Mouse (Mus musculus) testis, adult 2 months (tissue): ENCODE measurements around the gene Pxmp2.

Experiments
- CTCF ChIP-seq: fragments of 200-500 bp; IDR thresholded peaks from 2 replicates; pipeline ENCODE4 v1.5.1; 2012; ENCODE audit warnings: low read depth, mild to moderate bottlenecking, inconsistent platforms, low read length, moderate library complexity; ENCODE audit not compliant: control insufficient read depth, insufficient read depth, insufficient replicate concordance
- POLR2A ChIP-seq: fragments of 200-500 bp; IDR thresholded peaks from 2 replicates; pipeline ENCODE4 v1.6.1; 2012; ENCODE audit warnings: low read depth, mild to moderate bottlenecking, inconsistent platforms, low read length, moderate library complexity; ENCODE audit not compliant: control insufficient read depth

DNA sequence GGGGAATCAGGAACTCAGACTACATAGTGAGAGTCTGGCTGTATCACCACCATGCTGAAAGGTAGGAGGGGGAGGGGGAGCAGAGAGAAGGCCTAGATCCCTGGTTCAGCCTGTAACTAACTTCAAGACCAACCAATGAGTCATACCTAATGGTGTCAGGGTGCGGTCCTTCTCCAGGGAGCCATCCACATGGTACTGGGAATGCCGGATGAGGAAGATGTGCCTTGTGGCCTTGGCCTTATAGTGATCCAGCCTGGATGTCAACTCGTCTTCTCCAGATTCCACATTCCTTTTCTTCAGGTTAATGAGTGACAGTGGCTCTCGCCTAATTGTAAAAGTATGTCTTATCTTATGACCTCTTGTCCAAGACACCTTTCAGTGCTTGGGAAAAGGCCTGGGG, 19.0 kb downstream of the Pxmp2 start:
- no peak for TF ChIP-seq POLR2A
- no peak for TF ChIP-seq CTCF
